Mouse (Mus musculus): ENCODE results near the gene Cd274.

- TF ChIP-seq CTCF (conservative IDR thresholded peaks at IDR 0.05; ENCODE audit: insufficient read depth, insufficient read length, low read depth, low read length) (no peak), POLR2A (IDR thresholded peaks at IDR 0.05; ENCODE audit: low read depth, low read length) (no peak)
Measured at GRCm38 (mm10) chr19:29363557-29363956, 3.7 kb upstream of the Cd274 start.

All from kidney, adult 2 months (tissue).